ENCODE assay signal across 21 mouse cellular contexts in genomic region chr5:93232838-93233237, GRCm38 (mm10). TPM values are rescaled to one million over a fixed set of nuclear protein-coding genes. Genes with fewer than 3 reads are reported as not detected.
"Had no signal": no experiment of that assay in that cellular context is flagged by ENCODE, and none has a peak within 500 bp of the region (broad histone marks: within the 10 kb centered on the region; RNA-seq: fewer than 3 reads in every experiment).

No protein-coding gene starts in this region.

- H3K4me3 ChIP-seq: kidney, embryonic 15.5 days; limb, embryonic 10.5 days; limb, embryonic 13.5 days; midbrain, embryonic 12.5 days; midbrain, embryonic 15.5 days; neural tube, embryonic 12.5 days; neural tube, embryonic 15.5 days had no signal

- H3K9me3 ChIP-seq: kidney, embryonic 15.5 days; limb, embryonic 10.5 days; limb, embryonic 13.5 days; midbrain, embryonic 12.5 days; midbrain, embryonic 15.5 days; neural tube, embryonic 12.5 days; neural tube, embryonic 15.5 days had no signal

- H3K27ac ChIP-seq: kidney, embryonic 15.5 days; limb, embryonic 10.5 days; limb, embryonic 13.5 days; macrophage; midbrain, embryonic 12.5 days; midbrain, embryonic 15.5 days; neural tube, embryonic 12.5 days; neural tube, embryonic 15.5 days; stomach, postnatal 0 days had no signal

- H3K36me3 ChIP-seq: kidney, embryonic 15.5 days; limb, embryonic 10.5 days; limb, embryonic 13.5 days; midbrain, embryonic 12.5 days; midbrain, embryonic 15.5 days; neural tube, embryonic 12.5 days; neural tube, embryonic 15.5 days had no signal

- ATAC-seq: lung, postnatal 0 days; midbrain, embryonic 15.5 days had no signal

- H3K27me3 ChIP-seq: kidney, embryonic 15.5 days; limb, embryonic 13.5 days; midbrain, embryonic 12.5 days; midbrain, embryonic 15.5 days; neural tube, embryonic 12.5 days; neural tube, embryonic 15.5 days had no signal

- DNase-seq: kidney, adult 11 months; kidney, adult 8-10 months; kidney, postnatal 10 days; kidney, postnatal 36 days; lung, embryonic 14.5 days; right cerebral cortex, adult 18-20 months; right cerebral cortex, postnatal 14 days; right cerebral cortex, postnatal 4 days; thymus, adult 2 months; thymus, postnatal 14 days had no signal

- H3K4me2 ChIP-seq: kidney, embryonic 15.5 days; limb, embryonic 13.5 days; lung, embryonic 14.5 days; midbrain, embryonic 12.5 days; midbrain, embryonic 15.5 days; neural tube, embryonic 12.5 days; neural tube, embryonic 15.5 days had no signal

- H3K9ac ChIP-seq: kidney, embryonic 15.5 days; limb, embryonic 13.5 days; lung, embryonic 14.5 days; midbrain, embryonic 12.5 days; midbrain, embryonic 15.5 days; neural tube, embryonic 12.5 days; neural tube, embryonic 15.5 days had no signal

- H3K4me1 ChIP-seq: kidney, embryonic 15.5 days; limb, embryonic 10.5 days; midbrain, embryonic 12.5 days; midbrain, embryonic 15.5 days; neural tube, embryonic 12.5 days; neural tube, embryonic 15.5 days had no signal

RNA-seq across cellular contexts. Expression of gene 2010109A12Rik, which starts 26.5 kb away (rescaled TPM):
- polyA plus RNA-seq: liver, adult 2 months; macrophage had no signal
